15 mouse cellular contexts compared by ENCODE assay signal in genomic region chr8:72146056-72146455, GRCm38 (mm10). TPM values are rescaled to one million over a fixed set of nuclear protein-coding genes. Genes with fewer than 3 reads are reported as not detected.
DNase-seq lines count a peak whose midpoint lies in the region; ATAC-seq lines count a peak whose summit lies in the region.
"Had no signal": no experiment of that assay in that cellular context is flagged by ENCODE, and none has a peak within 500 bp of the region (broad histone marks: within the 10 kb centered on the region; RNA-seq: fewer than 3 reads in every experiment).

No protein-coding gene starts in this region.

- ATAC-seq in heart, embryonic 12.5 days (ENCODE audit: insufficient number of reproducible peaks, low FRiP score) = no peak
- peak; percentile 53; the same call in 1 of the 2 replicates for ATAC-seq in liver, embryonic 13.5 days (ENCODE audit: low read depth)
- ATAC-seq in forebrain, embryonic 13.5 days = no peak

- 0 out of 2 replicates have a peak overlapping the region, but pooled peaks have one; percentile 2 for H3K9ac ChIP-seq in heart, embryonic 12.5 days
- no peak overlapping the region for H3K9ac ChIP-seq in liver, embryonic 13.5 days
- H3K9ac ChIP-seq in forebrain, embryonic 13.5 days = no peak overlapping the region
- H3K9ac ChIP-seq: embryonic facial prominence, embryonic 15.5 days; neural tube, embryonic 12.5 days had no signal

- H3K4me3 ChIP-seq in heart, embryonic 12.5 days = no peak overlapping the region
- H3K4me3 ChIP-seq in liver, embryonic 13.5 days (replicated peaks) = no peak overlapping the region
- H3K4me3 ChIP-seq in forebrain, embryonic 13.5 days = no peak overlapping the region
- H3K4me3 ChIP-seq: embryonic facial prominence, embryonic 15.5 days; neural tube, embryonic 12.5 days had no signal

- WGBS in heart, embryonic 12.5 days = 68% methylated on average over 1 of the region's 1 CpGs
- 73% methylated on average over 1 of the region's 1 CpGs for WGBS in liver, embryonic 13.5 days (ENCODE audit: insufficient replicate concordance)
- 85% methylated on average over 1 of the region's 1 CpGs for WGBS in forebrain, embryonic 13.5 days

- peaks cover 93% of the 10 kb centered on the region for H3K36me3 ChIP-seq in heart, embryonic 12.5 days
- H3K36me3 ChIP-seq in liver, embryonic 13.5 days = peaks cover 76% of the 10 kb centered on the region
- H3K36me3 ChIP-seq in forebrain, embryonic 13.5 days (ENCODE audit: poor library complexity, severe bottlenecking) = peaks cover 94% of the 10 kb centered on the region

- peak overlapping the region; percentile 51; the same call in 1 of the 2 replicates for H3K27ac ChIP-seq in heart, embryonic 12.5 days (ENCODE audit: poor library complexity, severe bottlenecking)
- no peak overlapping the region for H3K27ac ChIP-seq in liver, embryonic 13.5 days
- no peak overlapping the region for H3K27ac ChIP-seq in forebrain, embryonic 13.5 days
- H3K27ac ChIP-seq: embryonic facial prominence, embryonic 15.5 days; neural tube, embryonic 12.5 days had no signal

- H3K4me1 ChIP-seq in heart, embryonic 12.5 days (replicated peaks) = peaks cover 37% of the 10 kb centered on the region
- peaks cover 24% of the 10 kb centered on the region for H3K4me1 ChIP-seq in liver, embryonic 13.5 days (replicated peaks)
- no peaks in the 10 kb centered on the region for H3K4me1 ChIP-seq in forebrain, embryonic 13.5 days
- H3K4me1 ChIP-seq: embryonic facial prominence, embryonic 15.5 days; neural tube, embryonic 12.5 days had no signal

- H3K9me3 ChIP-seq in heart, embryonic 12.5 days (replicated peaks) = no peaks in the 10 kb centered on the region
- H3K9me3 ChIP-seq in liver, embryonic 13.5 days (replicated peaks) = no peaks in the 10 kb centered on the region
- no peaks in the 10 kb centered on the region for H3K9me3 ChIP-seq in forebrain, embryonic 13.5 days (replicated peaks)
- H3K9me3 ChIP-seq: embryonic facial prominence, embryonic 15.5 days; neural tube, embryonic 12.5 days had no signal

- H3K27me3 ChIP-seq in heart, embryonic 12.5 days (replicated peaks) = no peaks in the 10 kb centered on the region
- no peaks in the 10 kb centered on the region for H3K27me3 ChIP-seq in liver, embryonic 13.5 days
- H3K27me3 ChIP-seq in forebrain, embryonic 13.5 days = no peaks in the 10 kb centered on the region
- H3K27me3 ChIP-seq: embryonic facial prominence, embryonic 15.5 days; neural tube, embryonic 12.5 days had no signal

- no peak for DNase-seq in heart, adult 11 months
- DNase-seq in NIH3T3 (ENCODE audit: low read depth) = peak; percentile 88
- DNase-seq in liver, embryonic 13.5 days = no peak
- DNase-seq in lung, postnatal 4 days = peak; percentile 47 to 63
- no peak for DNase-seq in thymus, postnatal 10 days (ENCODE audit: low spot score in 2 of 2)
- DNase-seq in layer of hippocampus, postnatal 25 days (ENCODE audit: extremely low spot score in 1 of 2, low spot score in 1 of 2) = no peak
- DNase-seq: cerebellum, postnatal 10 days; gastrocnemius, postnatal 10 days had no signal

- H3K4me2 ChIP-seq in heart, embryonic 12.5 days = no peak overlapping the region
- no peak overlapping the region for H3K4me2 ChIP-seq in liver, embryonic 13.5 days
- no peak overlapping the region for H3K4me2 ChIP-seq in forebrain, embryonic 13.5 days
- H3K4me2 ChIP-seq: embryonic facial prominence, embryonic 15.5 days; neural tube, embryonic 12.5 days had no signal

RNA-seq across cellular contexts. Expression of gene Tpm4, which starts 11.3 kb away (rescaled TPM):
- 399 and 414 TPM in 2 replicates for polyA plus RNA-seq in heart, embryonic 12.5 days (2016; fragmentation: Nextera tagmentation; extraction: Ambion mirVana)
- polyA plus RNA-seq in liver, embryonic 13.5 days (2015; fragmentation: Nextera tagmentation; extraction: Ambion mirVana) = 110 and 131 TPM in 2 replicates
- 10 to 100 TPM; 26.2 to 27.5 TPM for total RNA-seq in layer of hippocampus, postnatal 25 days (2021)
- 308 and 315 TPM in 2 replicates for polyA plus RNA-seq in forebrain, embryonic 13.5 days (2015; fragmentation: Nextera tagmentation; extraction: Ambion mirVana)

RNA-seq across cellular contexts. Expression of gene Rab8a, which starts 14.9 kb away (rescaled TPM):
- 72.5 and 77.5 TPM in 2 replicates for polyA plus RNA-seq in heart, embryonic 12.5 days (2016; fragmentation: Nextera tagmentation; extraction: Ambion mirVana)
- 75.4 and 97.2 TPM in 2 replicates for polyA plus RNA-seq in liver, embryonic 13.5 days (2015; fragmentation: Nextera tagmentation; extraction: Ambion mirVana)
- total RNA-seq in layer of hippocampus, postnatal 25 days (2021) = 10 to 100 TPM; 40.0 to 41.2 TPM
- 115 and 119 TPM in 2 replicates for polyA plus RNA-seq in forebrain, embryonic 13.5 days (2015; fragmentation: Nextera tagmentation; extraction: Ambion mirVana)

RNA-seq across cellular contexts. Expression of gene Olfr374, which starts 39.2 kb away (rescaled TPM):
- 0.14 TPM in 1 of 2 replicates, not detected in the other for polyA plus RNA-seq in heart, embryonic 12.5 days (2016; fragmentation: Nextera tagmentation; extraction: Ambion mirVana)
- not detected in 2 replicates for polyA plus RNA-seq in liver, embryonic 13.5 days (2015; fragmentation: Nextera tagmentation; extraction: Ambion mirVana)
- total RNA-seq in layer of hippocampus, postnatal 25 days (2021) = not detected
- not detected in 2 replicates for polyA plus RNA-seq in forebrain, embryonic 13.5 days (2015; fragmentation: Nextera tagmentation; extraction: Ambion mirVana)
- total RNA-seq: gastrocnemius, postnatal 10 days; heart, postnatal 25 days; left cerebral cortex, postnatal 10 days had no signal
- polyA plus RNA-seq: brain, embryonic 14.5 days; neural tube, embryonic 12.5 days had no signal

RNA-seq across cellular contexts. Expression of gene Hsh2d, which starts 43.4 kb away (rescaled TPM):
- 0.09 TPM in 1 of 2 replicates, not detected in the other for polyA plus RNA-seq in heart, embryonic 12.5 days (2016; fragmentation: Nextera tagmentation; extraction: Ambion mirVana)
- 0.16 and 0.29 TPM in 2 replicates for polyA plus RNA-seq in liver, embryonic 13.5 days (2015; fragmentation: Nextera tagmentation; extraction: Ambion mirVana)
- not detected for total RNA-seq in layer of hippocampus, postnatal 25 days (2021)
- polyA plus RNA-seq in forebrain, embryonic 13.5 days (2015; fragmentation: Nextera tagmentation; extraction: Ambion mirVana) = not detected in 2 replicates
- total RNA-seq: gastrocnemius, postnatal 10 days; heart, postnatal 25 days; left cerebral cortex, postnatal 10 days had no signal
- polyA plus RNA-seq: embryonic facial prominence, embryonic 15.5 days; neural tube, embryonic 12.5 days had no signal

Comparison
In these comparisons a context has a peak if more than half of its experiments do, and no peak if none do; other contexts are left out.
1. DNase-seq: peak in NIH3T3 (single experiment) and lung, postnatal 4 days (2 of 2); none in heart, adult 11 months (single experiment), liver, embryonic 13.5 days (single experiment), thymus, postnatal 10 days (0 of 2) and layer of hippocampus, postnatal 25 days (0 of 2).